ENCODE assay signal across 7 mouse cellular contexts in genomic region chr1:155029195-155029879, GRCm38 (mm10).
DNase-seq lines count a peak whose midpoint lies in the region; ATAC-seq and TF ChIP-seq lines count a peak whose summit lies in the region.

No protein-coding gene starts in this region.

- H3K9ac ChIP-seq in lung, embryonic 14.5 days, result no peak overlapping the region
- H3K9ac ChIP-seq in forebrain, postnatal 0 days, result no peak overlapping the region

- no peaks in the 10 kb centered on the region for H3K9me3 ChIP-seq in lung, embryonic 14.5 days (ENCODE audit: low read depth, low read length)
- no peaks in the 10 kb centered on the region for H3K9me3 ChIP-seq in forebrain, postnatal 0 days (ENCODE audit: low read length)

- ATAC-seq in lung, embryonic 14.5 days (ENCODE audit: insufficient read depth), result no peak
- peak; percentile 22 for ATAC-seq in common myeloid progenitor, adult 5-6 weeks (replicated peaks; ENCODE audit: low read depth, poor library complexity, severe bottlenecking)
- no peak for ATAC-seq in forebrain, postnatal 0 days

- TF ChIP-seq CTCF in lung, embryonic 14.5 days (IDR thresholded peaks at IDR 0.05; ENCODE audit: low read depth), result no peak
- TF ChIP-seq CTCF in olfactory bulb, adult 2 months (IDR thresholded peaks at IDR 0.05; ENCODE audit: insufficient read depth, low read depth, low read length), result no peak
- TF ChIP-seq CTCF in forebrain, postnatal 0 days (IDR thresholded peaks at IDR 0.05; ENCODE audit: low read depth), result no peak

- H3K4me1 ChIP-seq in lung, embryonic 14.5 days (ENCODE audit: insufficient read depth), result no peaks in the 10 kb centered on the region
- peaks cover 20% of the 10 kb centered on the region for H3K4me1 ChIP-seq in olfactory bulb, adult 2 months (ENCODE audit: control insufficient read depth, insufficient read depth, low read length)
- no peaks in the 10 kb centered on the region for H3K4me1 ChIP-seq in forebrain, postnatal 0 days (ENCODE audit: insufficient read depth)

- H3K4me3 ChIP-seq in lung, embryonic 14.5 days (ENCODE audit: low read depth, low read length), result no peak overlapping the region
- H3K4me3 ChIP-seq in olfactory bulb, adult 2 months (ENCODE audit: insufficient read depth, low read depth, low read length), result peak overlapping the region; percentile 4; the same call in 1 of the 2 replicates
- no peak overlapping the region for H3K4me3 ChIP-seq in forebrain, postnatal 0 days (ENCODE audit: low read depth, low read length)

- no peaks in the 10 kb centered on the region for H3K27me3 ChIP-seq in lung, embryonic 14.5 days (ENCODE audit: insufficient read depth, low read length)
- H3K27me3 ChIP-seq in forebrain, postnatal 0 days (ENCODE audit: insufficient read depth, low read length), result no peaks in the 10 kb centered on the region

- no peak for DNase-seq in lung, embryonic 14.5 days
- DNase-seq in lung, postnatal 14 days, result no peak
- peak; percentile 80 to 85 for DNase-seq in left cerebral cortex, adult 18-20 months (ENCODE audit: low spot score in 2 of 2)
- no peak for DNase-seq in forebrain, postnatal 0 days
- no peak for DNase-seq in kidney, postnatal 10 days

- H3K4me2 ChIP-seq in lung, embryonic 14.5 days, result peak overlapping the region; percentile 47
- H3K4me2 ChIP-seq in forebrain, postnatal 0 days (ENCODE audit: low read depth), result no peak overlapping the region

- H3K36me3 ChIP-seq in lung, embryonic 14.5 days (ENCODE audit: insufficient read depth), result no peaks in the 10 kb centered on the region
- H3K36me3 ChIP-seq in forebrain, postnatal 0 days (ENCODE audit: insufficient read depth), result no peaks in the 10 kb centered on the region

- no peak for TF ChIP-seq POLR2A in olfactory bulb, adult 2 months (IDR thresholded peaks at IDR 0.05; ENCODE audit: insufficient read depth, low read depth, low read length)

- H3K27ac ChIP-seq in lung, embryonic 14.5 days (ENCODE audit: low read depth), result 0 out of 2 replicates have a peak overlapping the region, but pooled peaks have one; percentile 20
- H3K27ac ChIP-seq in olfactory bulb, adult 2 months (ENCODE audit: insufficient read depth, low read depth, low read length), result no peak overlapping the region
- no peak overlapping the region for H3K27ac ChIP-seq in forebrain, postnatal 0 days (ENCODE audit: low read depth, low read length)

- WGBS in lung, embryonic 14.5 days, result 56% methylated on average over 17 of the region's 17 CpGs
- WGBS in olfactory bulb, adult 2 months, result 59% methylated on average over 17 of the region's 17 CpGs
- WGBS in forebrain, postnatal 0 days, result 65% methylated on average over 17 of the region's 17 CpGs

Comparison
In these comparisons a context has a peak if more than half of its experiments do, and no peak if none do; other contexts are left out.
1. DNase-seq: peak in left cerebral cortex, adult 18-20 months (2 of 2); none in lung, embryonic 14.5 days (single experiment), lung, postnatal 14 days (single experiment), forebrain, postnatal 0 days (single experiment) and kidney, postnatal 10 days (single experiment).